Mouse (Mus musculus) T-helper 1 cell (primary cell): ENCODE measurements at regions not wholly inside any gene's neighbourhood (a gene's known extent, or its start where the extent isn't known, plus 50 kb on each side); places are given as distances from the start of the nearest gene placed in this dataset.
"Not testable (repeated sequence)": the region's sequence is repeated elsewhere in the genome, so short reads cannot be mapped to it uniquely, and the experiment has no call there.

Experiments
- in situ Hi-C: fragments of 300-600 bp; cut with MboI, MseI; formaldehyde crosslinking; loops from one replicate; pipeline ENCODE4 v1.15.1; 2025; ENCODE audit warnings: high pct_unique_total_duplicates

DNA sequence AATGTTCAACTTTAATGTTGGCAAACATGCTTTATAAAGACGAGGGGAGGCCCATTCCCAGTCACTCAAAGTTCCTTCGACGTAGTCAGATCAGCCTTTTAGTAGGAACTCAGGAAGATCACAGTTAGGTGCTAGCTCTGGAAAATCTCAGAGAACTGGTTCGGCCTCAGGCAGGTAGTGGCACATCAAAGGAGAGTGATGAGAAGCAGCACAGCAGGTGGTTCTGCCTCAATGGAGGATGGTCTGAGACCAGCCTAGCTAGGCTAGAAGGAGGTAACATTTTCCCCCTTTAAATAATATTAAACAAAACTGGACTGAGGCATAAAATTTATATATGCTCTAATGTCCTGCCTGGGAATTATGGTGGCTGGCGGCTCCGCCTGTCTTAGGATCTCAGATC lies 66.1 kb downstream of the Zfp354a start:
- in situ Hi-C loops = no loop called here

DNA sequence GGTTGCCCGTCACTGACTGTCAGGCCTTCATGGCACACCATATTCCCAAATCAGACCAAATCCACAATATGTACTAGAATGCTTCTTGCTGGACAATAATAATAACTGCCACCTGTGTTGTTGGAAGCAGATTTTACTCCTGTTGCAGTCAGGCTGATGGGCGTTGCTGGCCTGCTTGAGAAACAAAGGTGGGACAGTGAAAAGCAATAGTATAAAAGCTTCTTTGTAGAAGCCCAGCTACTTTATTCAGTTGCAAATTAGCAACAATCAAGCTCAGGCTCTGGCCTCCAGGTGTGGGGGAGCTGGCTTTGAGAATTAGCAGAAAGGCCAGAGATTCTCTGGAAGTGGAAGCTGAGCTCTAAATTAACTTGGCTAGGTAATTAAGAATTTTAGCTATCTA lies 66.7 kb downstream of the Zfp354a start:
- in situ Hi-C loops = not testable (repeated sequence)

DNA sequence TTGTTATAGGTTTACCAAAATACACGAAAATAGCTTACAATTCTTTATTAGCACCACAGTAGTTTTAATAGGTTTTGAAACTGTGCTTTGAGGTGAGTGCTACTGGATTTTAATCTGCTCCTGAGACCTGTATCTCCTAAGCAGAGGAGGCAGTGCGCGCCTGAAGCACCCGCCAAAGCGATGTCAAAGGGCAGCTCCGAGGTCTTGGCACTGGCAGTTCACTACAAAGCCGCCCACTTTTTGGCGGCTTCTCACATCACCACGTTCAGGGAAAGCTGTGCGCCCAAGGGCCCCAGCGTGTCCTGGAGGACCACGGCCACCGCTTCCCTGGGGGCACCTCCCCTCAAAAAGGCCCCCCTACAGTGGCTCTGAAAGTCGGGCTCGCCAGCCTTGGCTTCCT lies 68.6 kb downstream of the Zfp354a start:
- in situ Hi-C loops = no loop called here

DNA sequence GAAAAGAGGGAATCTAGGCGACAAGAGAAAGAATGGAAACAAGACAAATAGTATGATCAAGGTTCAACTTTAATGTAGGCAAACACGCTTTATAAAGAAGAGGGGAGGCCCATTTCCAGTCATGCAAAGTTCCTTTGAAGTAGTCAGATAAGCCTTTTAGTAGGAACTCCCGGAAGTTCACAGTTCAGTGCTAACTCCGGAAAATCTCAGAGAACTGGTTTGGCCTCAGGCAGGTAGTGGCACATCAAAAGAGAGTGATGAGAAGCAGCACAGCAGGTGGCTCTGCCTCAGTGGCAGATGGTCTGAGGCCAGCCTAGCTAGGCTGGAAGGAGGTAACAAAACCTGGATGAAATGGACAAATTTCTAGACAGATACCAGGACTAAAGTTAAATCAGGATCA lies 71.1 kb downstream of the Zfp354a start:
- in situ Hi-C loops = no loop called here

DNA sequence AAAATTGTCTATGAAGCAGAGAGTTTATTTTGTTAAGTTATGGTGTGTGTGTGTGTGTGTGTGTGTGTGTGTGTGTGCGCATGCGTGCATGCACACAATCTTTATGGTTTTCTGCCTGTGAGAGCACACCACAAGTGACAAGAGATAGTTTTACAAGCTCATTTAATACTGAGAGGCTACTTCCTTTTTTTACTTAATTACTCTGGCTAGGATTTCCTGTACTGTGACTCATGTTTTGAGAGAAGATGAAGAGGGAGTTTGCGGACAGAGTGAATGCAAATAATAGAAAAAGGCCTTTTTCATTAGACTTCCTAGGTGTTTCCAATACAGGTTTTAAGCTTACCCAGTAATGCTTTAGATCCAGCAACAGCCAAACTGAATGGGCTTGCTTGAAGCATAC lies 52.9 kb upstream of the Gm12569 start:
- in situ Hi-C loops = loop anchor here (5.0 kb wide), 1 partner anchor 1030 kb away; no protein-coding TSS in a partner anchor
